Mouse (Mus musculus) left cerebral cortex, adult 2 months (tissue): ENCODE data around the gene Cmip. TPM values are rescaled to one million over a fixed set of nuclear protein-coding genes. Genes with fewer than 3 reads are reported as not detected.
A peak's percentile ranks its signal among the peaks of the same experiment; 100 is the strongest.

ENCODE experiments used
- DNase-seq, 2 experiments: peaks; one replicate each; pipeline ENCODE4 v3.0.0; 2021 to 2022; ENCODE audit warnings: low spot score in 2 of 2, mixed read lengths in 1 of 2; ENCODE audit errors: extremely low spot score in 1 of 2
- H3K27ac ChIP-seq: fragments of 200-600 bp; 2 replicates; pipeline ENCODE4 v1.8.1; 2022
- H3K4me3 ChIP-seq: fragments of 200-600 bp; 2 replicates; pipeline ENCODE4 v1.8.1; 2022
- CTCF ChIP-seq: fragments of 200-600 bp; IDR thresholded peaks from 2 replicates; pipeline ENCODE4 v1.8.1; 2022; ENCODE audit warnings: antibody characterized with exemption, mild to moderate bottlenecking, moderate library complexity
- intact Hi-C: fragments of 180-260 bp; cut with DNase I; formaldehyde crosslinking; loops from one replicate; pipeline ENCODE4 v1.15.1; 2025
- total RNA-seq, 2 experiments: library from RNA; stranded (reverse); gene quantifications; 2 replicates each; pipeline ENCODE4 v1.2.3; 2021

The Cmip gene
- total RNA-seq, 2 experiments from 2014 or later, result 339 to 342 TPM

DNA sequence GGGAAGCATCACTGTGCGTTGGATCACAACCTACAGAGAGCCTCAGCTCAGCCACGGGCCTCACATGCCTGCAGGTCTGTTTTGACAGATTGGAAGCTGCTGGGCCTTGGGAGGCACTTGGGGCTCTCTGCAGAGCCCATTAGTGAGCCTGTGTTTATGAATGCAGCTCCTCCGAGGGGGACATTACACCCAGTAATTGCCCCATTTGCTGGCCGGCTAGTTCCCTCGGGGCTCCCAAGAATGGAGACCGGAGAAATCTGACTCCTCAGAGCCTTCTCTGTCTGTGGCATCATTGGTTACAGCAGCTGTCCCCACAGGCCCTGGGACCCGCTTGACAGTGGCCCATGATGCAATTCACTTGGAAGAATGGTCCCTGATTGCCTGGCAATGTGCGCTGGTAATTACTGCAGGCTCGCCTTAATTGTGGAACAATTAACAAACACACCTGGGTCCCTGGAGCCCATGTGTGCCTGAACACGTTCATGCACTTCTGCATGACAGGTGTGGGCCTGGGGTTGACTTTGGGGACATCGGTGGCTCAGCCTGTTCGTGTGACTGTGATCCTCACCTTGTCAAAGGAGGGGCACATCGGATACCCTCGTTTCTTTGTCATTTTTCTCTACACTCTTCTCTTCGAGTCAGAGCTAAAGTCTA is 189.6 kb downstream of the Cmip start:
- intact Hi-C loops, result no loop called here
- Histone ChIP-seq H3K27ac (no peak overlapping the region), H3K4me3 (no peak overlapping the region)
- DNase-seq, result no peak
- no peak for TF ChIP-seq CTCF

DNA sequence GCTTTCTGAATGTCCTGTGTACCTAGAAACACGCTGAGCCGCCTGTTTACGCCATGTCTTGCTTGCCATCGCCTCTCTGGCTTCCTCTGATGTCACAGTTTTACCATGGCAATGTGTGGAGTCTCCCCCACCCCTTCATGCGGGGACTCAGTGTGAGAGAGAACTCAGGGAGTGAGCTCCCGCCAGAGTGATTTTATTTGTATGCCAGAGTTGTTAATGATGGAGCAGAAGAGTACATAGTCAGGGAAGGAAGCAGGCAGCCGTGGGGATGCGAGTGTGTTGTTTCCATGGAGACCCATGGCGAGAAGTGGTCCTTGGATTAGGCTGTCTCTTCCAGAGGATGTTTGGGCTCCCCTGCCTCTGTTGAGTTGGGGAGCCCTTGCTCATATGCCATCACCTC is 194.2 kb downstream of the Cmip start:
- Histone ChIP-seq H3K4me3 (no peak overlapping the region), H3K27ac (peak overlapping the region; percentile 47)
- TF ChIP-seq CTCF, result no peak
- DNase-seq, result peak; percentile 29 to 47
- intact Hi-C loops, result no loop called here

- DNase-seq, result no peak
- Histone ChIP-seq H3K27ac (peak overlapping the region; percentile 37), H3K4me3 (no peak overlapping the region)
- TF ChIP-seq CTCF, result no peak
- intact Hi-C loops, result no loop called here
Measured at GRCm38 (mm10) chr8:117453974-117454373, 197.1 kb downstream of the Cmip start.

DNA sequence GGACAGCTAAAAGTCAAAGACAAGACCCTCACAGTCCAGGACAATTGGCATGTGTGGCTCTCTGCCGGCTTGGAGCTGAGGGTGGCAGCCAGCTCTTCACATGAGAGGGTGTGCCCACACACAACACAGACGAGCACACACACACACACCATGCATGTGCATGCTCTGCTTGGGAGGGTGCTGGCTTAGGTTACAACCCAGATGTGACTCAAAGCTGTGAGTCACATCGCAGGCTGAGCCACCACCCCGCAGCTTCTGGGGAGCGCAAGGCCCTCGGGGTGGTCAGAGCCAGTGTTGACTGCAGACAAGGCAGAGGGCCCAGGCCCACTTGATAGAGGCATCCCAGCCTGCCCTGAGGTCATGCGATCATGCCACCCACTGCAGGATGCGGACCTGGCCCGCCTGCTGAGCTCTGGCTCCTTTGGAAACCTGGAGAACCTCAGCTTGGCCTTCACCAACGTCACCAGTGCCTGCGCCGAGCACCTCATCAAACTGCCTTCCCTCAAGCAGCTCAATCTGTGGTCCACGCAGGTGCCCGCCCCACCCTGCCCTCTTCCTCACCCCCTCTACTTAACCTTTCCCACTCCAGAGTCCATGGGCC is 197.8 kb downstream of the Cmip start:
- Histone ChIP-seq H3K27ac (0 out of 2 replicates have a peak overlapping the region, but pooled peaks have one; percentile 15), H3K4me3 (no peak overlapping the region)
- DNase-seq, result no peak
- no peak for TF ChIP-seq CTCF
- intact Hi-C loops, result no loop called here

DNA sequence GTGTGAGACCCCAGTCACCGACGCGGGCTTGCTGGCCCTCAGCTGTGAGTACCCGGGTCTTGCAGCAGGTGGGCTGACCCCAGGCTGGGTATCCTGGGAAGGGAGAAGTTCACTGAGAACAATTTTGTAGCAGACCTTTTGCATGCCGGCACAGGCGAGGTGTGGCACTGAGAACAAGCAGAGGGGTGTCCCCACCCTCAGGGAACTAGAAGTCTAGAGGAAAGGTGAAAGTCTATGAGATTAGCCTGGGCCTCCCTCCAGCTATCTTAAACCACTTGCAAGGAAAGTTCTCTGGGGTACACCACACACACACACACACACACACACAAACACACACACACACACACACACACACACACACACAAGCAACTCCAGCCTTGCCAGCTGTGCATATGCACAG is 198.8 kb downstream of the Cmip start:
- no peak for DNase-seq
- no peak for TF ChIP-seq CTCF
- intact Hi-C loops, result no loop called here
- no peak overlapping the region for H3K27ac ChIP-seq
- H3K4me3 ChIP-seq, result no peak overlapping the region

DNA sequence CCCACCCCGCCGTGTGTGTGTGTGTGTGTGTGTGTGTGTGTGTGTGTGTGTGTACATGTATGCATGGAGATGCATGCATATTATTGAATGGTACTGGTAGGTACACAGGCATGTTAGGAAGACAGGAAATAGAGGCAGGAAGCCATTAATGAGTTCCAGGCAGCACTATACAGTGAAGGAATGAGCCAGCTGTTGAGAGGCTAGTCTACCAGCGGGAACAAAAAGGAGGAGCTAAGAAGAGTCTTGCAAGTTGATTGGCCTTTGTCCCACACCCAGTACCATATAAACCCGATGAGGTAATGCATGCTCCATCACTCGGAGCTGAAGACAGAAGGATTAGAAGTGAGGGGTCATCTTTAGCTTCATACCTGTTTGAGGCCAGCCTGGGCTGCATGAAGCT is 201.6 kb downstream of the Cmip start:
- intact Hi-C loops, result no loop called here
- Histone ChIP-seq H3K4me3 (no peak overlapping the region), H3K27ac (no peak overlapping the region)
- TF ChIP-seq CTCF, result no peak
- no peak for DNase-seq

DNA sequence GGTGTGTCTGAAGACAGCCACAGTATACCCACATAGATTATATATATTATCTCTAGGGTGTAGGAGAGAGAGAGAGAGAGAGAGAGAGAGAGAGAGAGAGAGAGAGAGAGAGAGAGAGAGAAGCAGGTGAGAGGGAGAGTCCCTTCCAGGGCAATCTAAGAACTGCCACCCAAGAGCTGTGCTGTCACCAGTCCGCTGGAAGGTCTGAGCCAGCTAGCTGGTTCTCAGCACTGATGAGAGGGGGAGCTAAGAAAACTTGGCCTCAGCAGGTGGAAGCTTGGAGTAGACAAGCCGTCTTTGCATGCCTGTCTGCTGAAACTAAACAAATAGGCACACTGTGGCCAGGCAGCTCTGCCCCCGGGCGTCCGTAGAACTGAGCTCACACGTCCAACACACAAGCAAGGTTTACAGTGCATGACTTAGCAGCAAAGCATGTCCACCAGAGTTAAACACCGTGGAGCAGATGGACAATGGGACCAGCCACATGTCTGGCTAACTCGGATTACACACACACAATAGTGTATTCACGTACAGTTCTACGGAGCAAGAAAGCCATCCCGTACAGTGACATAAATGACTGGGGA is 205.9 kb downstream of the Cmip start:
- intact Hi-C loops, result no loop called here
- H3K4me3 ChIP-seq, result no peak overlapping the region
- H3K27ac ChIP-seq, result no peak overlapping the region
- TF ChIP-seq CTCF, result no peak
- no peak for DNase-seq

- TF ChIP-seq CTCF, result peak; percentile 48
- DNase-seq, result no peak
- intact Hi-C loops, result no loop called here
- Histone ChIP-seq H3K27ac (no peak overlapping the region), H3K4me3 (no peak overlapping the region)
Measured at GRCm38 (mm10) chr8:117464525-117464924, 207.7 kb downstream of the Cmip start.

DNA sequence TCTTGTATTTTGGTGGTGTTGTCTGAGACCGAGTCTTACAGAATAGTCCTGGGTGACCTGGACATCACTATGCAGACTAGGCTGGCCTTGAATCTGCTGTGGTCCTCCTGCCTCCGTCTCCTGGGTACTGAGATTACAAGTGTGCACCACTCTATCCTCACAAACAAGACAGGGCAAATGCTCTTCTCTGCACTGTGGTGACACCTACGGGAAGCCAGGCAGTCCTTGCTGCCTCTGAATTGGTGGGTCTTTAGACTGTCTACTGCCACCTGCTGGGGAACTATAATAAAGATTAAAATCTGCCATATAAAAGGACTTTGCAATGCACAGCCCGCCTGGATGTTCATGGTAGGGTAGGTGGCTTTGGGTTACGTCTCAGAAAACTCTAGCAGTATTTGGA is 208.4 kb downstream of the Cmip start:
- intact Hi-C loops, result loop anchor here (1.0 to 5.0 kb wide), 2 partner anchors 79 to 98 kb away; no protein-coding TSS in a partner anchor
- DNase-seq, result peak; percentile 47 to 54
- TF ChIP-seq CTCF, result peak; percentile 73
- no peak overlapping the region for H3K27ac ChIP-seq
- H3K4me3 ChIP-seq, result no peak overlapping the region

GRCm38 (mm10) chr8:117467466-117467865 is 210.6 kb downstream of the Cmip start:
- no peak overlapping the region for H3K27ac ChIP-seq
- intact Hi-C loops, result loop anchor here (5.0 kb wide), 1 partner anchor 100 kb away; no protein-coding TSS in a partner anchor
- TF ChIP-seq CTCF, result no peak
- no peak for DNase-seq
- H3K4me3 ChIP-seq, result no peak overlapping the region

- Histone ChIP-seq H3K27ac (peak overlapping the region; percentile 94), H3K4me3 (no peak overlapping the region)
- intact Hi-C loops, result loop anchor here (2.0 to 10.0 kb wide), 5 partner anchors 102 to 475 kb away; partner anchors contain the start of gene Gcsh
- no peak for TF ChIP-seq CTCF
- no peak for DNase-seq
Measured at GRCm38 (mm10) chr8:117469431-117470341, 212.8 kb downstream of the Cmip start.
